Mouse (Mus musculus) lung, postnatal 0 days (tissue): Measurements from ENCODE around the gene Foxj3.

Experiments
- CTCF ChIP-seq: IDR thresholded peaks from 2 replicates; pipeline ENCODE4 v1.5.1; 2016; ENCODE audit warnings: antibody characterized with exemption, mild to moderate bottlenecking
- EP300 ChIP-seq: IDR thresholded peaks from 2 replicates; pipeline ENCODE4 v1.6.1; 2016; ENCODE audit warnings: antibody characterized with exemption, mild to moderate bottlenecking, control low read depth

- TF ChIP-seq CTCF (no peak), EP300 (no peak)
These were observed 97.1 kb downstream of the Foxj3 start for GRCm38 (mm10) chr4:119633948-119634347.
